Mouse (Mus musculus) brain, embryonic 18.5 days (tissue): ENCODE measurements around the gene Gm16181.

Experiments
- DNase-seq: peaks from one replicate; pipeline ENCODE4 v3.0.0-alpha.2; 2012; ENCODE audit warnings: low read depth, low spot score

The Gm16181 gene

DNA sequence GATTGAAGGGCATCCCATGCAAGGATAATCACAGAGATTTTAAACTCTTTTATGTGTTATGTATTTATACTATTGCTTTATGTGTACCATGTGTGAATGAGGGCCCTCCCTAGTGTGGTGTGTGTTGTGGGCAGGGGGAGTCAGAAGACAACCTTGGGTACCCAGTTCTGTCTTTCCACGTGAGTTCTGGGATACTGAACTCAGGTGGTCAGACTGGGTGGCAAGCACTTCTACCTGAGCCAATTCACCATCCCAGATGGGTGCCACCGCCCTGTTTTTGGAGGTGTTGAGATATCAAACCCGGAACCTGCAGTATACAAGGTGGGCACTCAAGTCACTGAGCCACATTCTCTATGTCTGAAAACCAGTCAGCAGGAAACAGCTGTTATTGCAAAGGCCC lies 51.6 kb downstream of the Gm16181 start:
- no peak for DNase-seq
